Mouse (Mus musculus) limb, embryonic 14.5 days (tissue): ENCODE data around the gene Ythdf1. TPM values are rescaled to one million over a fixed set of nuclear protein-coding genes. Genes with fewer than 3 reads are reported as not detected.
A peak's percentile ranks its signal among the peaks of the same experiment; 100 is the strongest.

ENCODE experiments used
- ATAC-seq: fragments of 200-750 bp; cut with Nextera tagmentation; 2 replicates; pipeline ENCODE4 v1.8.0; 2017; ENCODE audit warnings: low read depth, moderate number of reproducible peaks, moderate TSS enrichment; ENCODE audit not compliant: low FRiP score
- DNase-seq: peaks from one replicate; pipeline ENCODE4 v3.0.0-alpha.2; 2015; ENCODE audit warnings: low spot score
- H3K27ac ChIP-seq: fragments of 300-500 bp; sonication (generic); replicated peaks from 2 replicates; pipeline ENCODE4 v1.5.1; 2014; ENCODE audit warnings: low read depth, mild to moderate bottlenecking, low read length, moderate library complexity, mixed read lengths
- H3K27me3 ChIP-seq: fragments of 300-500 bp; sonication (generic); 2 replicates; pipeline ENCODE4 v1.6.1; 2014; ENCODE audit warnings: low read length, mixed read lengths; ENCODE audit not compliant: control insufficient read depth, insufficient read depth
- H3K36me3 ChIP-seq: fragments of 300-500 bp; sonication (generic); 2 replicates; pipeline ENCODE4 v1.6.1; 2014; ENCODE audit warnings: mild to moderate bottlenecking, low read length, moderate library complexity, mixed read lengths; ENCODE audit not compliant: control insufficient read depth, insufficient read depth
- H3K4me1 ChIP-seq: fragments of 300-500 bp; sonication (generic); 2 replicates; pipeline ENCODE4 v1.6.1; 2014; ENCODE audit warnings: antibody characterized with exemption, low read length, mixed read lengths; ENCODE audit not compliant: control insufficient read depth, insufficient read depth
- H3K4me2 ChIP-seq: fragments of 300-500 bp; sonication (generic); replicated peaks from 2 replicates; pipeline ENCODE4 v1.6.1; 2014; ENCODE audit warnings: low read depth, mild to moderate bottlenecking, low read length, moderate library complexity; ENCODE audit not compliant: severe bottlenecking
- H3K4me3 ChIP-seq: fragments of 300-500 bp; sonication (generic); replicated peaks from 2 replicates; pipeline ENCODE4 v1.5.1; 2014; ENCODE audit warnings: low read length
- H3K9ac ChIP-seq: fragments of 300-500 bp; sonication (generic); 2 replicates; pipeline ENCODE4 v1.6.1; 2014; ENCODE audit warnings: mild to moderate bottlenecking, low read depth, low read length, moderate library complexity; ENCODE audit not compliant: severe bottlenecking
- H3K9me3 ChIP-seq: fragments of 300-500 bp; sonication (generic); 2 replicates; pipeline ENCODE4 v1.6.1; 2016; ENCODE audit warnings: low read length; ENCODE audit not compliant: control insufficient read depth
- POLR2A ChIP-seq: fragments of 200-500 bp; IDR thresholded peaks from 2 replicates; pipeline ENCODE4 v1.8.0; 2012; ENCODE audit warnings: inconsistent platforms, mild to moderate bottlenecking, moderate library complexity, borderline replicate concordance; ENCODE audit not compliant: insufficient read depth, insufficient read length; ENCODE audit errors: extremely low read depth
- WGBS: fragments of 180-500 bp; shearing (Covaris S2); extraction: QIAGEN DNeasy Blood & Tissue Kit; methylation state at CpG from one replicate; pipeline ENCODE4 v1.1.7; 2014; 5-methylcytosine and 5-hydroxymethylcytosine counted together
- polyA plus RNA-seq, 2 experiments: library from polyadenylated mRNA; depleted of rRNA in 1 of 2; stranded (reverse) in 1 of 2; unstranded in 1 of 2; fragments of >200 nt; fragmentation: Nextera tagmentation in 1 of 2; extraction: Ambion mirVana in 1 of 2; gene quantifications; 2 replicates each; pipeline versions ENCODE4 v1.2.1 to v1.2.3; 2012 to 2014

Gene Ythdf1
- polyA plus RNA-seq, 2 experiments: 65.7 to 66.3 TPM

- Histone ChIP-seq H3K27me3 (peaks cover 55% of the 10 kb centered on the region), H3K27ac (no peak overlapping the region), H3K9me3 (no peaks in the 10 kb centered on the region), H3K9ac (no peak overlapping the region), H3K4me2 (no peak overlapping the region), H3K4me1 (peaks cover 8% of the 10 kb centered on the region), H3K4me3 (no peak overlapping the region), H3K36me3 (no peaks in the 10 kb centered on the region)
- no peak for TF ChIP-seq POLR2A
- no peak for DNase-seq
- no peak for ATAC-seq
- WGBS: 77% methylated on average over 11 of the region's 11 CpGs
These were observed 24.8 kb downstream of the Ythdf1 start for GRCm38 (mm10) chr2:180895837-180896525.

GRCm38 (mm10) chr2:180895321-180895720 lies 25.4 kb downstream of the Ythdf1 start:
- DNase-seq: no peak
- no peak overlapping the region for H3K4me2 ChIP-seq
- H3K9me3 ChIP-seq: no peaks in the 10 kb centered on the region
- H3K27me3 ChIP-seq: peaks cover 62% of the 10 kb centered on the region
- H3K4me3 ChIP-seq: no peak overlapping the region
- ATAC-seq: no peak
- 83% methylated on average over 3 of the region's 3 CpGs for WGBS
- H3K27ac ChIP-seq: no peak overlapping the region
- TF ChIP-seq POLR2A: no peak
- H3K9ac ChIP-seq: no peak overlapping the region
- H3K36me3 ChIP-seq: no peaks in the 10 kb centered on the region
- peaks cover 8% of the 10 kb centered on the region for H3K4me1 ChIP-seq

GRCm38 (mm10) chr2:180894734-180895133 lies 26.0 kb downstream of the Ythdf1 start:
- Histone ChIP-seq H3K4me1 (peaks cover 8% of the 10 kb centered on the region), H3K27ac (no peak overlapping the region), H3K27me3 (peaks cover 68% of the 10 kb centered on the region), H3K36me3 (no peaks in the 10 kb centered on the region), H3K4me3 (peak overlapping the region; percentile 41; the same call in 1 of the 2 replicates), H3K9me3 (no peaks in the 10 kb centered on the region), H3K4me2 (no peak overlapping the region), H3K9ac (no peak overlapping the region)
- TF ChIP-seq POLR2A: no peak
- 2% methylated on average over 13 of the region's 13 CpGs for WGBS
- peak; percentile 48; the same call in 1 of the 2 replicates for ATAC-seq
- DNase-seq: peak; percentile 54

- Histone ChIP-seq H3K4me3 (peak overlapping the region; percentile 41), H3K27me3 (peaks cover 74% of the 10 kb centered on the region), H3K4me2 (peak overlapping the region; percentile 71), H3K27ac (no peak overlapping the region), H3K36me3 (no peaks in the 10 kb centered on the region), H3K9me3 (no peaks in the 10 kb centered on the region), H3K4me1 (peaks cover 8% of the 10 kb centered on the region), H3K9ac (no peak overlapping the region)
- ATAC-seq (0 out of 2 replicates have a peak, but pooled peaks have one; percentile 50), DNase-seq (peak; percentile 23)
- no peak for TF ChIP-seq POLR2A
- WGBS: under 1% methylated on average over 50 of the region's 57 CpGs
These were observed 26.6 kb downstream of the Ythdf1 start for GRCm38 (mm10) chr2:180894029-180894623.

GRCm38 (mm10) chr2:180893537-180894028 lies 27.2 kb downstream of the Ythdf1 start:
- Histone ChIP-seq H3K9ac (no peak overlapping the region), H3K27ac (no peak overlapping the region), H3K27me3 (peaks cover 79% of the 10 kb centered on the region), H3K36me3 (no peaks in the 10 kb centered on the region), H3K4me1 (peaks cover 8% of the 10 kb centered on the region), H3K9me3 (no peaks in the 10 kb centered on the region), H3K4me2 (peak overlapping the region; percentile 71), H3K4me3 (peak overlapping the region; percentile 41)
- WGBS: 1% methylated on average over 39 of the region's 50 CpGs
- no peak for TF ChIP-seq POLR2A
- ATAC-seq (no peak), DNase-seq (no peak)
